Mouse (Mus musculus) right cerebral cortex, postnatal 25 days (tissue): ENCODE measurements around the gene Zscan20.
"Not testable (repeated sequence)": the region's sequence is repeated elsewhere in the genome, so short reads cannot be mapped to it uniquely, and the experiment has no call there.

Source experiments
- DNase-seq: peaks from one replicate; pipeline ENCODE4 v3.0.0; 2022

Gene Zscan20

DNA sequence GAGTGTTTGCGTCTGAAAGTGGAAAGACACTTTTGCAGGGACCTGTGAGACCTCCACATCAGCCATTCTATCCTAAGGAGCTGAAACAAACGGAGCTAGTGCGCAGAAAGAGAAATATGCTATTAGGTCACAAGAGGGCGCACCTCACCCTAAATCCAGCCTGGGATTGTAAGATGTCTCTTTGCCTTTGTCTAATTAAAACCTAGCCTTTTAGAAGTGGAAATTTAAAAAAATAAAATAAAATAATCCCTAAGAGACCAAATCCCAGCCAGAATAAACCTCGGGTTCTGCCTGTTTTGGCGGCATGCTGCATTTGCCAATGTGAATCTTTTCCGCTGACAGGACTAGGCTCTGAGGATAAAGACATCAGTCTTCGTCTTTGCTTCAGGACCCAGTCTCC is 3.4 kb upstream of the Zscan20 start:
- DNase-seq = peak; percentile 30

DNA sequence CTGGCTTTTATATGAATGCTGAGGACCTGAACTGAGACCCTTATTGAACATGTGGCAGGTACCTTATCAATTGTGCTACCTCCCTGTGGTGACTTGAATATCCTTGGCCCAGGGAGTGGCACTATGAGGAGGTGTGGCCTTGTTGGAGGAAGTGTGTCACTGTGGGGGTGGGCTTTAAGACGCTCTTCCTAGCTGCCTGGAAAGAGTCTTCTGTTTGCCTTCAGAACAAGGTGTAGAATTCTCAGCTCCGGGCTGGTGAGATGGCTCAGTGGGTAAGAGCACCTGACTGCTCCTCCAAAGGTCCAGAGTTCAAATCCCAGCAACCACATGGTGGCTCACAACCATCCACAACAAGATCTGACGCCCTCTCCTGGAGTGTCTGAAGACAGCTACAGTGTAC is 1.8 kb upstream of the Zscan20 start:
- DNase-seq = not testable (repeated sequence)

DNA sequence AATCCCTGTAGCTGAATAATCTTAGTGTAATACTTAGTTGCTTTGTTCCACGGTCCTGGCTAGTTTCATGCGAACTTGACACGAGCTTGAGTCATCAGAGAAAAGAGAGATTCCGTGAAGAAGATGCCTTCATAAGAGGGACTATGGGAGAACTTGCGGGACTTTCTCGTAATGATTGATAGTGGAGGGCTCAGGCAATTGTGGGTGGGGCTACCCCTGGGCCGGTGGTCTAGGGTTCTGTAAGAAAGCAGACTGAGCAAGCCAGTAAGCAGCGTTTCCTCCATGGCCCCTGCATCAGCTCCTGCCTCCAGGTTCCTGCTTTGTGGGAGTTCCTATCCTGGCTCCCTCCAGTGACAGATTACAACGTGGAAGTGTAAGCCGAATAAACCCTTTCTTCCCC is 808 bp upstream of the Zscan20 start:
- no peak for DNase-seq

DNA sequence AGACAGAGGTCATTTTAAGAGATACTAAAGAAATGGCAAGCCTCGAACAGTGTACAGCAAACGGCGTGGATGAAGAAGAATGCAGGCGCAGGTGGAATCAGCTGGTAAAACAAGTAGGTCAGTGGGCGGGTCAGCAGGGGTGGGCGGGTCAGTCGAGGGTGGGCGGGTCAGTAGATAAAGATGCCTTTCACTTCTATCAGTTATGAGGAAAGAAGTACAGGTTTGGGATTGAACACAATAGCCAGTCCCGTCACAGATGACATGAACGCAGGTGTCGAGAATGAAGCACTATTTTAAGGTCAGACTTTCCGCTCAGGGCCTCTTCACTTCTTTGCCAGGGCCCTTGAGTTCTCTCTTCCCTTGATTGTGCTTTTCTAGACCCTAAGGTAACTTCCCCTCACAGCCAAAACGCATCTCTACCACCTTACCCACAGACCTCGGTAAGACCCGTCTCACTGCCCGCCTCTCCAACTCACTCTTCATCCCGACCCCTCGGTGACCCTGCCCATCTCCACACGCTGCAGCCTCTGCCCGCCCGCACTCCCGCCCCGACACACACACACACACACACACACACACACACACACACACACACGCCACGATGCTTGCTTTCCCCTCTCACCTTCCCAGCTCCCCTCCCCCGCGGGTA is 498 bp downstream of the Zscan20 start:
- no peak for DNase-seq

DNA sequence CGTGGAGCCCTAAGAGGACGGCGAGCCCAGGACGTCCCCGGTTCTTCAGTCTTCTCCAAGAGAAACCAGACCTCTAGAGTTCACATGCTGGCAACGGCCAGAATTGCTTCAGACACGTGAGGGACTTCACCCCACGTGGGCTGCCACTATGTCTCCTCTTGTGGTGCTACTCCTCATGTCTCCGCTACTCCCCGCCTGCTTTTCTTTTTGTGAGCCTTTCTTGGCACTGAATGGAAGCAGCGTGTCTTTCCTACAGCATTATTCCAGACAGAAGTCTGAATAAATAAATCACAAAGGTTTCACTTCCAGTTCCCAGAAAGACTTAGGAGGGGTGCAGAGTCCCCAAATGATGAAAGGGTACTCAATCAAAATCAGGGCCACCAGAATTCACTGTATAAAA is 2.2 kb downstream of the Zscan20 start:
- DNase-seq = no peak

DNA sequence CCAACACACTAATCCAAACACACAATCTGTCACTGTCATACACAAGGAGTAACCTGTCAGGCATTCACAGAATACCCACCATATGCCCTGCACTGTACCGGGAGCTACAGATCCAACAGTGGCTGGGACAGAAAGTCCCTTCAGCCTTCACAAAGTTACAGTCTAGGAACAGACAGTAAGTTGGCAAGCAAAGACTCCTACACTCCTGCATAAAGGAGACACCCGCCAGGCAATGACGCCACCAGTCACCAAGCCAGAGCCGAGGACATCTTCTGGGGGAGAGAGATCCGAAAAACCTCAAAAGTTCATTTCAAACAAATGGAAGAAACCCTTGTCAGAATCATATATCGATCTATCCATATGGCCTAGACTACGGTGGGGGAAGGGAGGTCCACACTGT is 3.3 kb downstream of the Zscan20 start:
- DNase-seq = no peak

DNA sequence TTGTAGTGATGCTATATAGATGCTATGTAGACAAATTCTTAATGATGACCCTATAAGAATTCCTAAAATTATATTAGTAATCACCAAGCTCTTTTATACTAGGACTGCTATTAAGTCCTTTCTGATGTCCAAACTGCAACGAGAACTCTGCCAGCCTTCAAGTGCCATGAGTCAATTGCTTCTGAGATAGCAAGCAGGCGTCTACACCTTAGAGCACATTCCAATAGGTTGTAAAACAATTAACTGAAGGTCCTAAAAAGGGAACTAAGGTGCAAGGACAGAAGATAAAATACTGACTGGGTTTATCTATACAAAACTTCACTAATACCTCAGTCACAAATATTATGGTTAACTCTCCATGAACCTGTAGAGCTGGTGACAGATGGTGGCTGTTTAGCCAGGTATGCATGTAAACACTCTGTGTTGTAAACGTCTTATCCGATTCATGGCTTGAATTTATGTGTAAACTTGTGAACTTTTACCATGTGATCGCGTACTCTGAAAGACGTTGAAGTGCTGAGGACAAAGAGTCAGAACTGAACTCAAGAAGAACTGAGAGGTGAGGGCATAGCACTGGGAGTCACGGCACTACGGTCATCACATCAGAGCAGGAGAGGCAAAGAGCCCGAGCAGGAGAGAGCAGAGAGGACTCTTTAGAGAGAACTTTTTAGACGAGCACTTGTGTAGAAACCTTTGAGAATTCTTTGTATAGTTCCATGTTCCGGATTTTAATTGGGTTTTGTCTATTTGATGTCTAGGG is 11.9 kb downstream of the Zscan20 start:
- no peak for DNase-seq

DNA sequence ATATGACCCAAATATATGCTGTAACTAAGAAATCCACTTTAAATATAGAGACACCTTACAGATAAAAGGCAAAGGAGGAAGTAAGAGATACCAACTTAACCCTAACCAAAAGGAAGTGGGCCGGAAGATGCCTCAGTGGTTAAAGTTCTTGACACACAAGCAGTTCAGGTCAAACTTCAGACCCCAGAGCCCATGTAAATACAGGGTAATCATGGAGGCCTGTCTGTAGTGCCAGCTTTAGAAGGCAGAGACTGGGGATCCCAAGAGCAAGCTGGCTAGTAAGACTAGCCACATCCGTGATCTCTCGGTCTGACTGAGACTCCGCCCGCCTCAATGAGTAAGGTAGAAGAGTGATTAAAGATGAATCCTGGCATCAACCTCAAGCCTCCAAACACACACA is 15.8 kb downstream of the Zscan20 start:
- DNase-seq = no peak

DNA sequence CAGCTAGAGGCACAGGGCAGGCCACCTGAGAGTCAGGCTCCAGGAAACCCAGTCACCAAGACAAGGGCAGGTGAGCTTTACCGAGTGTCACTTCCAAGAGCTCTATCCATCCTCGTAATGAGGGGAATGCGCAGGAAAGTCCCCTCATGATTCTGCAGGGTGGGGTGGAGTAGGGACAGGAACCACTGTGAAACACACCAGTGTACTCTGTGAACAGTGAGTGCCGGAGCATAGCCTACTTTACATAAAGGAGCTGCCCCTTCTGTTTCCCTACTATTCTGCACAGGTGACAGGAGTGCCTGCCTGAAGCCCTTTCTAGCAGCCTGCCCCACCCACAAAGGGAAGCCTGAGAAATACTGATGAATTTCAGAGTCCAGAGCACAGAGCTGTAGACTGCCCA is 16.6 kb downstream of the Zscan20 start:
- DNase-seq = no peak

DNA sequence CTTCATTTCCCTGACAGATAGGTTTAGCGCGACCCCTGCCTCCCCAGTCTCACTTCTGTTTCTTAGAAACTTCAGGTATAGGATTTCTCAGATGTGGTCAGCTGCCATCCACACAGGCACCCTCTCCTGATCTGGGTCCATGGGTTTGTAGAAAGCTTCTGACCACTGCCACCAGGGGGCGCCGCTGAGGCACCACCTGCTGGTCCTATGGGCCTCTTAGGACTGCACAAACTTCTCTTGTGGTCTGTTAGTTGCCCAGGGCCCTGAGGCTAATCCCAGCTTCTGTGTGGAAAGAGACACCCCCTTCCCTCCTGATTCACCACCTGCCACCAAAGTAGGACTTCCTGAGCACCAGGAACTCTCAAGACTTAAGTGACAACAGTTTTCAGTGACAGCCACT is 30.7 kb downstream of the Zscan20 start:
- no peak for DNase-seq

DNA sequence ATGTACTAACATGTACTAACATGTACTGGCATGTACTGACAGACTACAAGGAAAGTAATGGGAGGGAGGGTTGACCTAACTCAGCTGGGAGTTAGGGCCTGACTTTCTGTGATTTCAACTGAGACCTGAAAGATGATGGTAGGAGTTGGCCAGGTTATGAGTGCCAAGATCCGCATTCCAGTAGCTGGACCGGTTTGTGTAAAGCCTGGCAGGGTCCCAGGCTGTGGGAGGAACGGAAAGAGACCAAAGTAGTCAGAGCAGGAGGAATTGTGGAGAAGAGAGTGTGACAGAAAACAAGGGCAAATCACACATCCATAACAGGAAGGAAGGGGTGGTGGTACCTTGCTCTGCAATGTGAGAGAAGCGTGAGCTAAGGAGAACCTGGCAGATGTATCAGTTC is 34.1 kb downstream of the Zscan20 start:
- DNase-seq = no peak

DNA sequence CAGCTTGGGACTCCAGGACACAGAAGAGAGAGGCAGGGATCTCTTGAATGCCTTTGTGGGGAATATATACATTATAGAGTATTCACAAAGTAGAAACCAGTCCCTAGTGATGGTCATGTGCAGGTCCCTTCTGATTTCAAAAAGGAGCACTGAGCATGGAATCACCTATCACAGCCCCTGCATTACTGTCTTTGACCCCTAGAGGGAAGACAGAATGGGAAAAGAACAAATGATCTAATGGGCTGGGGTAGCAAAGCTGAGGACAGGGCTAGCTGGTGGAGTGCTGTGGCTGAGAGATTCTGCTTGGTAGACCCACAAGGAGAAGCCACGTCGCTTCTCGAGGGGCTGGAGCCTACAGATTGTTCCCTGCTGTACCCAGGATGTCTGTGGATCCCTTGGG is 49.6 kb downstream of the Zscan20 start:
- DNase-seq = no peak

DNA sequence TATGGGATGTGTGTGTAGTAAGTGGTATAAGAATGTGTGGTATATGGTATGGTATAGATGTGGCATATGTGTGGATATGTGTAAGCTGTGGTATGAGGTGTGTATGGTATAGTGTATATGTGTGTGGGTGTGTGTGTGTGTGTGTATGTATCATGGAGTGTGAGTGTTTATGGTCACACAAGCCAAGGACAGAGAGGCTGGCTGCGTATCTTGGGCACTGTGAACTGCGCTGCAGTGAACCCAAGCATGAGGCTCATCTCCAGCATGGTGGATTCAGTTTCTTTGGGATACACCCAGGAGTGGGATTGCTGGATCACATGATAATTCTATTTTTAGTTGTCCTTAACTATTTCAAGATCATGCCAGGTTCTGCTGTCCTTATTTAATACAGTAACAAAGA is 55.7 kb downstream of the Zscan20 start:
- DNase-seq = no peak

DNA sequence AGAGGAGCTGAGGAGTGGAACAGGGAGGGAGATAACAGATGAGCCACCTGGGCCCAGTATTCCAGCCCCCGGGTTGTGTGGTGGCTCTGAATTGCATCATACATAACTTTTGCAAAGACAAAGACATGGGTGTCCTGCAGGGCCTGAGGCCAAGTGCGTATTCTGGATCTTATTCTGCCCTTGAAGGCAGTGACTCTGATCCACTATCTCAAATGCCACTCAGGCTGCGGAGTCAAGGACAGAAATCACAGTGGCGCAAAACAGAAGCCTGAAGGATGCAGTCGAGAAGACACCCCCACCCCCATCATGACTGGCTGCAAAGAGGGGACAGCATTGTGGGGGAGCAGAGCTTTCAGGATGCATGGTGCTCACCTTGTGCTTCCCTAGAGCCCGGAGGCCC is 59.1 kb downstream of the Zscan20 start:
- DNase-seq = no peak

DNA sequence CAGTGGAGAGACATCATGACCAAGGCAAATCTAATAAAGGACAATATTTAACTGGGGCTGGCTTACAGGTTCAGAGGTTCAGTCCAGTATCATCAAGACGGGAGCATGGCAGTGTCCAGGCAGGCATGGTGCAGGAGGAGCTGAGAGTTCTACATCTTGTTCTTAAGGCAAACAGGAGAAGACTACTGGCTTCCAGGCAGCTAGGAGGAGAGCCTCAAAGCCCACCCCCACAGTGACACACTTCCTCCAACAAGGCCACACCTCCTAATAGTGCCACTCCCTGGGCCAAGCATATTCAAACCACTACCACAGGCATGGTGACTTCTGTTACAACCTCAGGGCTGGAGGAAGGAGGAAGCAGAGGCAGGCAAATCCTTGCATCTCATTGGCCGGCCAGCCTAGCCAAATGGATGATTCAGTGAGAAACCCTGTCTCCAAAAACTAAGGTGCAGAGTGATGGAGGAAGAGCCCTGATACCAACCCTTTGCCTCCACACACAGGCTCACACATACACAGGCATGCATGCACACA is 65.9 kb downstream of the Zscan20 start:
- DNase-seq = not testable (repeated sequence)

DNA sequence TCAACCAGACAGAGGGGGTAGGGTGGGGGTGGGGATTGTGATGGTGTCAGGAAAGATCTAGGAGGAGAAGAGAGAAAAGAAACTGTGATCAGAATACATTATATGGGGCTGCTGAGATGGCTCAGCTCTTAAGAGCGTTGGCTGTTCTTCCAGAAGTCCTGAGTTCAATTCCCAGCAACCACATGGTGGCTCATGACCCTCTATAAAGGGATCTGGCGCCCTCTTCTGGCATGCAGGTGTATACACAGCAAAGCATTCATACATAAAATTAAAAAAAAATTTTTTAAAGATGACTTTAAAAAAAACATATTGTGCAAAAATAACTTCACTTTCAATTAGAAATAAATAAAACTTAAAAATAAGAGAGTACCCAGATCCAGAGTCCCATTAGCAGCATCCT is 66.5 kb downstream of the Zscan20 start:
- DNase-seq = no peak
